Mouse (Mus musculus) spleen, postnatal 36 days (tissue): Measurements from ENCODE around the gene Ifnar2.

ENCODE experiments used
- DNase-seq, 2 experiments: peaks; one replicate each; pipeline ENCODE4 v3.0.0; 2022; ENCODE audit warnings: low spot score in 2 of 2, mixed read lengths in 1 of 2

Gene Ifnar2

DNA sequence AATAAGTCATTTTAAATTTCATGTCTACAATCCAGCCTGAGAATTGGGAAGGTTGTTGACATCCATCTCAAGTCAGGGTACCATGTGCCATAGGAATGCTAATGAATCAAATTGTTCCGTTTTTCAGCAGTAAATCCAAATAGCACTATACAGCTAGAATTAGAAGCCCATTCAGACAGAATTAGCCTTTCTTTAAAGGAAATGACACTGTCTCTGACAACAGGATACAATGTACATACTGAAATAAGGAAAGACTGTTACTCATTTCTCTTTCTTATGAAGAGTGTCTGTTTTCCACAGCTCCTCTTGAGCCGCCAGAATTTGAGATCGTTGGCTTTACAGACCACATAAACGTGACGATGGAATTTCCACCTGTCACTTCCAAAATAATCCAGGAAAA is 18.8 kb downstream of the Ifnar2 start, which contains the start of gene Gm21970:
Gm21970 (plus strand) TSS at position 301 of the 400 bp plus-strand sequence.
- no peak for DNase-seq

DNA sequence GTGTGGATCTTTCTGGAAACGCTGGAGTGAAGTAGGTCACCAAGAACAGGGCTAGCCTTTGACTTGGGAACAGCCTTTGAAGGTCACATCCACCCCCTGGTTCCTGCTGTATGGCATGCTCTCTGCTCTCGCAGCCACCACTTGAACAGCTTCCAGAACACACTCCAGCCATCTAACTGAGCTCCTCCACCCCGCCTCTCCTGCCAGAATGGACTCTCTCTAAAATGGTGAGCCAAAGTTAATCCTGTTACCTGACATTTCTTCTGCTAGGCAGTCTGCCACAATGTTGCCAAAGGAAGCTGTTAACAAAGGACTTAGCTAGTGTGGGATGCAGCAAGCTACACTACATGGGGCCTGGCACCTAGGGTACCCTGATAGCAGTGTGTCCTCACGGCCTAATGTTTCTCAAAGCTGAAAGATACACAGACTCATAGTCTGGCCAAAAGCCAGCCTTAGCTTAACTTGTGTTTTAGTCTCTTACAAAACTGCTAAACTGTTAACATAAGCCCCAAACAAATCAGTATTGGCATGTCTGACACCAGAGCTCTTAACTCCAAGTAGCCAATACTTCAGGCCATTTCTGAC is 22.3 kb downstream of the Ifnar2 start:
- no peak for DNase-seq

DNA sequence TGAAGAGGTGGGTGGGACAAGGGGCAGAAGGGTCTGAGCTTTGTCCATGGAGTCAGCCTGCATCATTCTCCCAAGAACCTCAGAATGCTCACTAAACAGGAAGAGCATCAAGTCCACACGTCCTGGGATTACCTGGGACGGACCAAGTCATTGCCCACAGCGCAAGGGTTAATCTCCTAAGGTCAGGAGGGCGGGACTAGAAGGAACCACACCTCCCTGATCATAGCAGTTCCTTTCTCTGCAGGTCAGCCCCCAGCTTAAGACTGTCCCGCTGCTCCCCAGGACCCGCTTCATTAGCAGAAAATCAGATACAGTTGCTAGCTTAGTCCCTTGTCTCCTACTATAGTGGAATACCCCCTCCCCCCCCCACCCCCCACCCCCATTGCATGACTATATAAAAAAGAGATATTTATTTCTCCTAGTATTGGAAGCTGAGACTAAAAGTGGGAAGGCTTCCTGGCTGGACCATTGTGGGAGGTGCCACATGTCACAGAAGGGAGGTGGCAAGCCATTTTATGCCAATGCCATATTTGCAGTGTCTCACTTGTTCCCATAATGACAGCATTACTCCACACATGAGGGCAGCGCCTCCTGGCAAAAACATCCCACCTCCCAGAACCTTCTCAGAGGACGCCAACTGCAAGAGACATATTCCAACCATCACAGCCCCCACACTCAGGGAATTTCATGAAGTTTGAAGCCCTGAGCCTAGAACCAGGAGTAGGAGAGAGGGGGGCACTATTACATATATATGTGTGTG is 23.2 kb downstream of the Ifnar2 start:
- no peak for DNase-seq

- DNase-seq, result no peak
These were observed 24.4 kb downstream of the Ifnar2 start for GRCm38 (mm10) chr16:91396844-91397537.

DNA sequence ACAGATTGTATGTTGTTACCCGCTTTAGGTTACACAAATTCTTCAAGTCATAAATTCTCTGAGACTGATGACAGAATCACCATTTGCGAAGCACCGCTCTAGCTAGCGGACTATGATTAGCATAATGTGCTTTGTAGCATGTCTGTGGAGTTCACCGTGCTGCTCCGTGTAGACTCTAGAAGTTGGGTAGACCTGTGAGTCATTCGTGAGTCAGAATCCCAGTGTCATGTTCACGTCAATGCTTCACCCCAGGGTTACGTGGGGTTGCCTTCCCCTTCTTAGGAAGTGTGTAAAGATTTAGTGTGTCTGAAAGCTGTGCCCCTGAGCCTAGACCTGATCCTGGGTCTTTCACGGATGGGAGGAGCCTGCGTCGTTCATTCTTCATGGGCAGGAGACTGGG is 25.4 kb downstream of the Ifnar2 start:
- no peak for DNase-seq

DNA sequence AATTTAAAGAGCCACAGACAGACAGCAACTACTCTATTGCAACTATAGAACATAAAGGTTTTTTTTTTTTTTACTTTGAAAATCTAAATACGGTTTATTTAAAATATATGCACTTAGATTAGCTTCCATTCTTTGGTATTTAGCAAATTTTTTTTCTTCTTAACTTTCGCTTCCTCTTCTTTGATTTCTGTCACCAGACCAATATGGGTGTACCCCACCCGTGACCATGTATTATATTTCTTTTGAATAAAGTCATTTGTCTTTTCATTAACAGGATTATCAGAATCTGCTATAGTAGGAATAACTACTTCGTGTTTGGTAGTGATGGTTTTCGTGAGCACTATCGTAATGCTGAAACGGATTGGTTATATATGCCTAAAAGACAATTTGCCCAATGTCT is 26.4 kb downstream of the Ifnar2 start:
- no peak for DNase-seq

DNA sequence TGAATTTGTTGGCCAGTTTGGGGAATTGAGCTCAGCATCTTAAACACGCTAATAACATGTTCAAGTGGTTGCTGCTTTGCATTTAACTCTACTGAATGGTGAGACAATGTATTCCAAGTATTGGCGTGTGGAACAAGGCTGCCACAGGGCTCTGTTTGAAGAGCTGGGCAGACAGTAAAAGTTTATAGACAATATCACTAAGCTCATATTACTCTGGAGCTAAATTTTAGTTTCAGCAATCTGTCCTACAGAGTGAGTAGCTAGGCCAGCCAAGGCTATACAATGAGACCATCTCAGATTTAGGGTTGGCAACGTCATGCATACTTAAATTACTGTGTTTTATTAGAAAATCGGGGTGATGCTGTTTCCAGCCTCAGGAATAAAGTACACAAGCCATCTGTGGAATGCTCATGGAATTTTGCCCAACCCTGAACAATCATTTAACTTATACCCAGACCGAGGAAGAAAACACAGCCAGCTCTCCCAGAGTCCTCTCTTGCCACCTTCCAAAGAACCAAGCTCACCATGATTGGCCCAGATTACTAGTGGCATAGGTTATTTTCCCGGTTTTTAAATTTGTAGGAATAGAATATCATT is 29.1 kb downstream of the Ifnar2 start:
- DNase-seq, result no peak

- no peak for DNase-seq
These were observed 31.2 kb downstream of the Ifnar2 start for GRCm38 (mm10) chr16:91403784-91404183.

DNA sequence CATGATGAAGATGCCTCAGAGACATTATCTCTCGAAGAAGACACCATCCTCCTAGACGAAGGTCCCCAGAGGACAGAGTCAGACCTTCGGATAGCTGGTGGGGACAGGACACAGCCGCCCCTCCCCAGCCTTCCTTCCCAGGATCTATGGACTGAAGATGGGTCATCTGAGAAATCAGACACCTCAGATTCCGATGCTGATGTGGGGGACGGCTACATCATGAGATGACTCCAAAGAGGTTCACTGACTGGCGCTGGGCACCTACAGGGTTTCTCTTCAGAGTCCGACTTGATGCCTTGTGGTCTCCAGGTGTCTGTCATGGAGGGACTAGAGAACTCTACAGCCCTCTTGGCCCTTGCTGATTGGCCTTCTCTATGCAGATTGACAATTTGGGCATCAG is 31.6 kb downstream of the Ifnar2 start:
- DNase-seq, result no peak

DNA sequence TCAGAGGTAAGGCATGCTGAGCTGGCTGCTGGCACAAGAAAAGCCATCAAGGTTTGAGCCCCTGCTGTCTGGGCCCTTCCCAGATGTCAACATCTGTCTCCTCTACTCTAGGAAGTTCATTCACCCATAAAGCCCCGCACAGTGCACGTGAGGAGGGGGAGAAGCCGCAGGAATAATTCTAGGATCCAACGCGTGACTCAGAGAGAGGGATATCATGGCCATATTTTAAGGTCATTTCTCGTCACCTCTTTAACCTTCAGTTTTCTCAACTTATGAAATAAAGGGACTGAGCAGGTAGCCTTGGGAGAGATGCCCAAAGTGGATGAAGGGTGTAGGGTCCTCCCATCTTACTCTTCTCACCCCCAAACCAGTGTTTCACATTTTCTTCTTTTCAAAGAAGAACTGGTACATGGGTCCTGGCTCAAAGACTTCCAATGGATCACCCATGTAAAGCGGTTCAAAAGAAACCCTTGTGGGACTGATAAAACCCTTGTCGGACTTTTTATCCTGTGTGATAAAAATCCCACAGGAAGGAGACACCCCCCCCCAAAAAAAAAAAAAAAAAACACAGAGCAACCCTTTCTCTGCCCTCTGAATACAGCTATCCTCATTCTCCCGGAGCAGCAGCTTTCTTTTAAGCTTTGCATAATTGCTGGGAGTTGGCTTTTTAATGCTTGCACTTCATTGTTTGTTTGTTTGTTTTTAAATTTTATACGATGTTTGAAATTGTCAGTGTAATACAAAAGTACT is 32.4 kb downstream of the Ifnar2 start:
- no peak for DNase-seq

DNA sequence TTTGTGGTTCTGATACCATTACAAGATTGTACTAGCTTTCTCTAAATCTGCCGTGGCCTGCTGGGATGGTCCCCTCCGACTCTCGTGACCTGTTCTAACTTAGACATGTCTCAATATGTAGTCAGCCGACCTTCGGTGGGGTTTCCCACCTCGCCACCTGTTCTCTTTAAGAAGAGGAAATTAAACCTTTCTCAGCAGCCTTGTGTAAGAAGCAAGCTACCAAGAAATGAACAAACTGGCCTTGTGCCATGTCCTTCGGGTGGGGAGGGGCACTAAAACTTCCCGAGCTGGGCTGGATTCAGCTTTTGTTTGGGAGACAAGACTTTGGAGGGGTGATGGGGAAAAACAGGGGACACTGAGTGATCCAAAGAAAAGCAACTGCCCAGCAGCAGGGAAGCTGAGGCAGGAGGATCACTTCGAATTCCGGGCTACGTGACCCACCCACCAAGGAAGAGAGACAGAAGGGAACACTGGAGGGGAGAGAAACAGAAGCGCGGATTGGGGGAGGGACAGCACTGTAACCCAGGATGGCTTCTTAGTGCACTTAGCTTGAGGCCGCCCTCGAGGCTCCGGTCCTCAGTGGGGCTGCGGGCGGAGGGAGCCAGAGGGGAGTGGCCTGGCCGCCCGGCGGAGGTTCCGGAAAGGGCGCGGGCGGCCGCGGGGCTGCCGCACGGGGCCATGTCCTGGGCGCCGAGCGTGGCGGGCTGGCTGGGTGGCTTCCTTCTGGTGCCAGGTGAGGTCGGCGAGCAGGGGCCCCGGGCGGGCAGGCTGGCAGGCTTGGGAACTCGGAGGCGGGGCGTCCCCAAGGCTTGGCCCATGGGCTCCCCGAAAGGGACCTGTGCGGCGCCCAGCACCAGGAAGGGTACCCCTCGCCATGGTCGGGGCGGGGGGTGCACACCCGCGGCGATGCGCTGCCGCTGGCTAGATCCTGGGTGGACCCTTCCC is 33.3 kb downstream of the Ifnar2 start, which contains the start of gene Il10rb:
Il10rb (plus strand) TSS at position 525 of the 945 bp plus-strand sequence.
- peak; percentile 90 to 92 for DNase-seq

GRCm38 (mm10) chr16:91406585-91407220 is 34.1 kb downstream of the Ifnar2 start:
- peak; percentile 65 to 68 for DNase-seq

- peak in 1 of 2 experiments; percentile 41 for DNase-seq
These were observed 40.7 kb downstream of the Ifnar2 start for GRCm38 (mm10) chr16:91413102-91413844.

- DNase-seq, result peak; percentile 59 to 65
These were observed 43.0 kb downstream of the Ifnar2 start for GRCm38 (mm10) chr16:91415391-91416189.

- no peak for DNase-seq
These were observed 43.8 kb downstream of the Ifnar2 start for GRCm38 (mm10) chr16:91416357-91416756.

- peak; percentile 80 to 83 for DNase-seq
These were observed 44.4 kb downstream of the Ifnar2 start for GRCm38 (mm10) chr16:91416938-91417337.

DNA sequence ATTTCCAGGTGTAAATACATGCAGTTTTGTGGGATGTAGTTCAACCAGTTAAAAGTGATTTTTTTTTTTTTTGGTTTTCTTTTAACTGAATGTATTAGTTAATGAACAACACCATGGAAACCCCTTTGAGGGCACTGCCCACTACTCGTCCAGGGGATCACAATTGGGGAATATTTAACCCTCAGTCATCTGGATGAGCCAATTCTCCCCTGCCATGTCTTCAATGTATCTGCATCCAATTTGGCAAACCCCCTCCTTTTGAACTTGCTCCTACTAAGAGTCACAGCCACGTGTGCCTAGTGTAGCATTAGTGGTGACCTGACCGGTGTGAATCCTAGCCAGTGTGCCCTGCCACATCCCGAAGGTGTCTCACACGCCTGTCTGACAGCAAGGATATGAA is 45.9 kb downstream of the Ifnar2 start:
- DNase-seq, result no peak

GRCm38 (mm10) chr16:91425816-91426215 is 53.2 kb downstream of the Ifnar2 start:
- DNase-seq, result no peak
